Mouse (Mus musculus) kidney, adult 8-10 months (tissue): Measurements from ENCODE around the gene Sod1.
A peak's percentile ranks its signal among the peaks of the same experiment; 100 is the strongest.

Source experiments
- DNase-seq, 2 experiments: peaks; one replicate each; pipeline ENCODE4 v3.0.0; 2022

Sod1 gene

GRCm38 (mm10) chr16:90260097-90260496, 39.5 kb downstream of the Sod1 start:
- no peak for DNase-seq

- DNase-seq, result no peak
Measured at GRCm38 (mm10) chr16:90261791-90262190, 41.2 kb downstream of the Sod1 start.

- no peak for DNase-seq
Measured at GRCm38 (mm10) chr16:90264021-90264420, 43.5 kb downstream of the Sod1 start.

GRCm38 (mm10) chr16:90265106-90265505, 44.6 kb downstream of the Sod1 start:
- no peak for DNase-seq

- no peak for DNase-seq
Measured at GRCm38 (mm10) chr16:90266581-90266980, 46.0 kb downstream of the Sod1 start.

GRCm38 (mm10) chr16:90275521-90275920, 55.0 kb downstream of the Sod1 start:
- DNase-seq, result peak in 1 of 2 experiments; percentile 8
